Mouse (Mus musculus) splenic B cell, adult 2 months (primary cell): Measurements from ENCODE around the gene Mpv17l2.

Experiments used
- DNase-seq: peaks from one replicate; pipeline ENCODE4 v3.0.0-alpha.2; 2011; ENCODE audit warnings: low read depth, low spot score
- H3K27me3 ChIP-seq: 2 replicates; pipeline ENCODE4 v1.6.1; 2012; ENCODE audit warnings: mild to moderate bottlenecking, low read length, moderate library complexity, mixed read lengths; ENCODE audit not compliant: control insufficient read depth, poor library complexity, insufficient read depth, severe bottlenecking
- H3K36me3 ChIP-seq: 2 replicates; pipeline ENCODE4 v1.6.1; 2012; ENCODE audit warnings: mild to moderate bottlenecking, low read length, moderate library complexity, mixed read lengths; ENCODE audit not compliant: control insufficient read depth, poor library complexity, insufficient read depth, severe bottlenecking

The Mpv17l2 gene

GRCm38 (mm10) chr8:70775851-70776495 lies 15.2 kb upstream of the Mpv17l2 start:
- Histone ChIP-seq H3K27me3 (no peaks in the 10 kb centered on the region), H3K36me3 (peaks cover 11% of the 10 kb centered on the region; the same call in 1 of the 2 replicates)
- DNase-seq, result peak; percentile 33

- no peak for DNase-seq
- H3K36me3 ChIP-seq, result peaks cover 5% of the 10 kb centered on the region; the same call in 1 of the 2 replicates
- no peaks in the 10 kb centered on the region for H3K27me3 ChIP-seq
Measured at GRCm38 (mm10) chr8:70775227-70775626, 14.5 kb upstream of the Mpv17l2 start.

- no peak for DNase-seq
- Histone ChIP-seq H3K27me3 (no peaks in the 10 kb centered on the region), H3K36me3 (0 out of 2 replicates have a peak, but pooled peaks cover 3% of the 10 kb centered on the region)
Measured at GRCm38 (mm10) chr8:70774740-70775139, 14.0 kb upstream of the Mpv17l2 start.

GRCm38 (mm10) chr8:70773833-70774232 lies 13.1 kb upstream of the Mpv17l2 start:
- no peaks in the 10 kb centered on the region; the same call in 1 of the 2 replicates for H3K36me3 ChIP-seq

GRCm38 (mm10) chr8:70773410-70773809 lies 12.7 kb upstream of the Mpv17l2 start:
- no peaks in the 10 kb centered on the region for H3K27me3 ChIP-seq
- no peaks in the 10 kb centered on the region; the same call in 1 of the 2 replicates for H3K36me3 ChIP-seq
- DNase-seq, result no peak

More at GRCm38 (mm10) chr8:70773833-70774232, 13.1 kb upstream of the Mpv17l2 start:
- H3K27me3 ChIP-seq, result no peaks in the 10 kb centered on the region
- DNase-seq, result no peak

GRCm38 (mm10) chr8:70772890-70773289 lies 12.1 kb upstream of the Mpv17l2 start:
- no peak for DNase-seq
- H3K36me3 ChIP-seq, result no peaks in the 10 kb centered on the region; the same call in 1 of the 2 replicates

GRCm38 (mm10) chr8:70772075-70772474 lies 11.3 kb upstream of the Mpv17l2 start:
- no peaks in the 10 kb centered on the region; the same call in 1 of the 2 replicates for H3K36me3 ChIP-seq
- no peaks in the 10 kb centered on the region for H3K27me3 ChIP-seq
- no peak for DNase-seq

More at GRCm38 (mm10) chr8:70772890-70773289, 12.1 kb upstream of the Mpv17l2 start:
- H3K27me3 ChIP-seq, result no peaks in the 10 kb centered on the region

GRCm38 (mm10) chr8:70771217-70771616 lies 10.5 kb upstream of the Mpv17l2 start:
- Histone ChIP-seq H3K27me3 (no peaks in the 10 kb centered on the region), H3K36me3 (no peaks in the 10 kb centered on the region; the same call in 1 of the 2 replicates)
- no peak for DNase-seq

GRCm38 (mm10) chr8:70770748-70771147 lies 10.0 kb upstream of the Mpv17l2 start:
- no peaks in the 10 kb centered on the region for H3K27me3 ChIP-seq
- DNase-seq, result no peak
- no peaks in the 10 kb centered on the region; the same call in 1 of the 2 replicates for H3K36me3 ChIP-seq

- DNase-seq, result no peak
Measured at GRCm38 (mm10) chr8:70769858-70770257, 9.1 kb upstream of the Mpv17l2 start.

GRCm38 (mm10) chr8:70769359-70769758 lies 8.6 kb upstream of the Mpv17l2 start:
- Histone ChIP-seq H3K27me3 (no peaks in the 10 kb centered on the region), H3K36me3 (peaks cover 2% of the 10 kb centered on the region)
- DNase-seq, result peak; percentile 98

More at GRCm38 (mm10) chr8:70769858-70770257, 9.1 kb upstream of the Mpv17l2 start:
- H3K36me3 ChIP-seq, result peaks cover under 1% of the 10 kb centered on the region; the same call in 1 of the 2 replicates
- no peaks in the 10 kb centered on the region for H3K27me3 ChIP-seq

GRCm38 (mm10) chr8:70768956-70769355 lies 8.2 kb upstream of the Mpv17l2 start:
- H3K27me3 ChIP-seq, result no peaks in the 10 kb centered on the region
- H3K36me3 ChIP-seq, result peaks cover 5% of the 10 kb centered on the region
- DNase-seq, result peak; percentile 50

- Histone ChIP-seq H3K27me3 (no peaks in the 10 kb centered on the region), H3K36me3 (peaks cover 9% of the 10 kb centered on the region)
- peak; percentile 86 for DNase-seq
Measured at GRCm38 (mm10) chr8:70768231-70768776, 7.6 kb upstream of the Mpv17l2 start.

GRCm38 (mm10) chr8:70767503-70767902 lies 6.8 kb upstream of the Mpv17l2 start:
- Histone ChIP-seq H3K36me3 (peaks cover 13% of the 10 kb centered on the region), H3K27me3 (no peaks in the 10 kb centered on the region)
- no peak for DNase-seq
